Mouse (Mus musculus) bone marrow macrophage, adult 2 months (primary cell): ENCODE measurements around the gene Pipox. TPM values are rescaled to one million over a fixed set of nuclear protein-coding genes. Genes with fewer than 3 reads are reported as not detected.

ENCODE experiments used
- H3K27ac ChIP-seq: 2 replicates; pipeline ENCODE4 v1.5.1; 2012; ENCODE audit warnings: low read depth, low read length; ENCODE audit not compliant: insufficient read depth
- H3K4me1 ChIP-seq: 2 replicates; pipeline ENCODE4 v1.6.1; 2012; ENCODE audit warnings: low read length; ENCODE audit not compliant: control insufficient read depth, insufficient read depth
- H3K4me3 ChIP-seq: 2 replicates; pipeline ENCODE4 v1.5.1; 2012; ENCODE audit warnings: mild to moderate bottlenecking, low read length, moderate library complexity; ENCODE audit not compliant: insufficient read depth
- CTCF ChIP-seq: IDR thresholded peaks from 2 replicates; pipeline ENCODE4 v1.5.1; 2012; ENCODE audit warnings: low read depth, mild to moderate bottlenecking, low read length, moderate library complexity
- POLR2A ChIP-seq: IDR thresholded peaks from 2 replicates; pipeline ENCODE4 v1.6.1; 2012; ENCODE audit warnings: mild to moderate bottlenecking, low read depth, low read length, borderline replicate concordance
- polyA plus RNA-seq: library from polyadenylated mRNA; stranded (reverse); fragments of >200 nt; gene quantifications from 2 replicates; pipeline ENCODE4 v1.2.4, GENCODE M21; 2012; ENCODE audit not compliant: missing spikeins, insufficient read depth, insufficient read length

The Pipox gene
- polyA plus RNA-seq, 1 experiment = not detected

GRCm38 (mm10) chr11:77887373-77887960, 6.4 kb downstream of the Pipox start:
- H3K4me3 ChIP-seq = no peak overlapping the region
- no peaks in the 10 kb centered on the region for H3K4me1 ChIP-seq
- H3K27ac ChIP-seq = no peak overlapping the region
- no peak for TF ChIP-seq CTCF
- TF ChIP-seq POLR2A = no peak

- no peak overlapping the region for H3K27ac ChIP-seq
- no peaks in the 10 kb centered on the region for H3K4me1 ChIP-seq
- TF ChIP-seq CTCF (no peak), POLR2A (no peak)
- no peak overlapping the region for H3K4me3 ChIP-seq
These were observed 8.7 kb downstream of the Pipox start for GRCm38 (mm10) chr11:77885246-77885575.

- TF ChIP-seq CTCF = no peak
- no peak for TF ChIP-seq POLR2A
- Histone ChIP-seq H3K27ac (no peak overlapping the region), H3K4me3 (no peak overlapping the region), H3K4me1 (no peaks in the 10 kb centered on the region)
These were observed 9.2 kb downstream of the Pipox start for GRCm38 (mm10) chr11:77884524-77885245.

- no peak overlapping the region for H3K27ac ChIP-seq
- no peak overlapping the region for H3K4me3 ChIP-seq
- peaks cover 8% of the 10 kb centered on the region for H3K4me1 ChIP-seq
- TF ChIP-seq POLR2A = no peak
- no peak for TF ChIP-seq CTCF
These were observed 17.1 kb downstream of the Pipox start for GRCm38 (mm10) chr11:77876760-77877148.

- Histone ChIP-seq H3K4me1 (peaks cover 8% of the 10 kb centered on the region), H3K27ac (no peak overlapping the region), H3K4me3 (no peak overlapping the region)
- no peak for TF ChIP-seq CTCF
- TF ChIP-seq POLR2A = no peak
These were observed 17.8 kb downstream of the Pipox start for GRCm38 (mm10) chr11:77875847-77876759.

GRCm38 (mm10) chr11:77875269-77875668, 18.6 kb downstream of the Pipox start:
- Histone ChIP-seq H3K4me3 (no peak overlapping the region), H3K4me1 (peaks cover 8% of the 10 kb centered on the region), H3K27ac (no peak overlapping the region)
- TF ChIP-seq CTCF (no peak), POLR2A (no peak)

GRCm38 (mm10) chr11:77874685-77875231, 19.1 kb downstream of the Pipox start:
- no peak overlapping the region for H3K27ac ChIP-seq
- H3K4me3 ChIP-seq = no peak overlapping the region
- peaks cover 8% of the 10 kb centered on the region for H3K4me1 ChIP-seq
- TF ChIP-seq CTCF = no peak
- no peak for TF ChIP-seq POLR2A

GRCm38 (mm10) chr11:77873116-77873515, 20.8 kb downstream of the Pipox start:
- peaks cover 11% of the 10 kb centered on the region for H3K4me1 ChIP-seq
- no peak overlapping the region for H3K27ac ChIP-seq
- no peak overlapping the region for H3K4me3 ChIP-seq
- TF ChIP-seq POLR2A (no peak), CTCF (no peak)

GRCm38 (mm10) chr11:77872685-77873084, 21.2 kb downstream of the Pipox start:
- TF ChIP-seq POLR2A (no peak), CTCF (no peak)
- Histone ChIP-seq H3K4me1 (peaks cover 16% of the 10 kb centered on the region), H3K27ac (no peak overlapping the region), H3K4me3 (no peak overlapping the region)

GRCm38 (mm10) chr11:77872236-77872635, 21.7 kb downstream of the Pipox start:
- TF ChIP-seq POLR2A = no peak
- TF ChIP-seq CTCF = no peak

More at GRCm38 (mm10) chr11:77872236-77872635, 21.7 kb downstream of the Pipox start:
- H3K4me1 ChIP-seq = peaks cover 16% of the 10 kb centered on the region
- H3K27ac ChIP-seq = no peak overlapping the region
- no peak overlapping the region for H3K4me3 ChIP-seq
